ENCODE assay signal across 9 mouse cellular contexts in the genomic region with DNA sequence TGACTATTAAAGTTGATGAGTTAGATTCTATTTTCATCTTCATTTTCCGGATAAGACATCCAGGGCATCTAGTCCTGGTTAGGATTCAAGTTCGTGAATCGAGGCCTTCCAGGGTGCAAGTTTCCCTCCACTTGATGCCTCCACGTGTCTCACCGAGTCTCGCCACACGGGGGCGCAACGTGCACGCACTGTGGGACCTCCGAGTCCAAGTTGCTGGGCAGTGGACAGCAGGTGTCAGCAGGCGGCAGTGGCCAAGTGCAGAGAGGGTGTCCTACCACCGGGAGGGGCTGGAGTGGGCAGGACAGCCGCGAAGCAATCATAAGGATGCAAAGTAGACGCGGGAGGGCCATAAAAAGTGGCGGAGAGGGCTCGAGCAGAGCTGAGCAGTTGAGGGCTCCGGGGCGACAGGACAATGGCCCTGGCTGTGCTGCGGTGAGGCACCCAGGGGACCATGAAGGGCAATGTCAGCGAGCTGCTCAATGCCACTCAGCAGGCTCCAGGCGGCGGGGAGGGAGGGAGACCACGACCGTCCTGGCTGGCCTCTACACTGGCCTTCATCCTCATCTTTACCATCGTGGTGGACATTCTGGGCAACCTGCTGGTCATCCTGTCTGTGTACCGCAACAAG. TPM values are rescaled to one million over a fixed set of nuclear protein-coding genes. Genes with fewer than 3 reads are reported as not detected.
DNase-seq lines count a peak whose midpoint lies in the region; ATAC-seq and TF ChIP-seq lines count a peak whose summit lies in the region.
"Had no signal": no experiment of that assay in that cellular context is flagged by ENCODE, and none has a peak within 500 bp of the region (broad histone marks: within the 10 kb centered on the region; RNA-seq: fewer than 3 reads in every experiment).

Mtnr1a (plus strand) TSS at position 379 of the 628 bp plus-strand sequence.

- peak; percentile 90 for ATAC-seq in hindbrain, embryonic 12.5 days (ENCODE audit: low FRiP score)
- ATAC-seq in lung, embryonic 14.5 days (ENCODE audit: insufficient read depth) = peak; percentile 87

- H3K4me3 ChIP-seq in hindbrain, embryonic 12.5 days = peak within 1 kb of the TSS; percentile 39
- H3K4me3 ChIP-seq in lung, embryonic 14.5 days (ENCODE audit: low read depth, low read length) = peak within 1 kb of the TSS; percentile 23

- no peak within 1 kb of the TSS for H3K27ac ChIP-seq in hindbrain, embryonic 12.5 days
- no peak within 1 kb of the TSS for H3K27ac ChIP-seq in lung, embryonic 14.5 days (ENCODE audit: low read depth)
- H3K27ac ChIP-seq: macrophage had no signal

- 7% methylated on average over 29 of the region's 29 CpGs for WGBS in hindbrain, embryonic 12.5 days
- WGBS in lung, embryonic 14.5 days = 10% methylated on average over 29 of the region's 29 CpGs

- H3K9ac ChIP-seq in hindbrain, embryonic 12.5 days = peak within 1 kb of the TSS; percentile 53; the same call in 1 of the 2 replicates
- H3K9ac ChIP-seq in lung, embryonic 14.5 days = no peak within 1 kb of the TSS

- peak within 1 kb of the TSS; percentile 70 for H3K4me2 ChIP-seq in hindbrain, embryonic 12.5 days (replicated peaks)
- H3K4me2 ChIP-seq in lung, embryonic 14.5 days = peak within 1 kb of the TSS; percentile 57

- TF ChIP-seq CTCF in lung, embryonic 14.5 days (IDR thresholded peaks at IDR 0.05; ENCODE audit: low read depth) = peak; percentile 100

- H3K9me3 ChIP-seq in hindbrain, embryonic 12.5 days (replicated peaks) = no peaks in the 10 kb centered on the region
- no peaks in the 10 kb centered on the region for H3K9me3 ChIP-seq in lung, embryonic 14.5 days (ENCODE audit: low read depth, low read length)

- H3K4me1 ChIP-seq in hindbrain, embryonic 12.5 days = peaks cover 12% of the 10 kb centered on the region
- no peaks in the 10 kb centered on the region for H3K4me1 ChIP-seq in lung, embryonic 14.5 days (ENCODE audit: insufficient read depth)

- no peaks in the 10 kb centered on the region for H3K27me3 ChIP-seq in hindbrain, embryonic 12.5 days
- H3K27me3 ChIP-seq in lung, embryonic 14.5 days (ENCODE audit: insufficient read depth, low read length) = peaks cover 7% of the 10 kb centered on the region; the same call in 1 of the 2 replicates

- no peaks in the 10 kb centered on the region for H3K36me3 ChIP-seq in hindbrain, embryonic 12.5 days
- H3K36me3 ChIP-seq in lung, embryonic 14.5 days (ENCODE audit: insufficient read depth) = no peaks in the 10 kb centered on the region

- DNase-seq in ZHBTc4 (ENCODE audit: low read depth, low spot score) = peak; percentile 81
- DNase-seq in cerebellum, postnatal 14 days = peak; percentile 97 to 99
- DNase-seq in frontal cortex, postnatal 25 days (ENCODE audit: low spot score in 2 of 2) = peak; percentile 91 to 92
- peak; percentile 69 for DNase-seq in layer of hippocampus, adult 9-11 months
- DNase-seq in lung, embryonic 14.5 days = peak; percentile 95
- DNase-seq in ovary, postnatal 14 days (ENCODE audit: low spot score) = peak; percentile 92
- peak; percentile 91 for DNase-seq in urinary bladder, postnatal 14 days (ENCODE audit: low spot score)

RNA-seq across cellular contexts. Expression of gene Mtnr1a, which starts in this region (rescaled TPM):
- 0.22 TPM in 1 of 2 replicates, not detected in the other for polyA plus RNA-seq in hindbrain, embryonic 12.5 days (2016; fragmentation: Nextera tagmentation; extraction: Ambion mirVana)
- 0.30 TPM in 1 of 2 replicates, not detected in the other for polyA plus RNA-seq in lung, embryonic 14.5 days (2014; fragmentation: Nextera tagmentation; extraction: Ambion mirVana)
- polyA plus RNA-seq: macrophage had no signal

Comparison
In these comparisons a context has a peak if more than half of its experiments do, and no peak if none do; other contexts are left out.
1. Peak in ATAC-seq, H3K4me3 ChIP-seq, H3K9ac ChIP-seq and H3K4me2 ChIP-seq in hindbrain, embryonic 12.5 days; RNA of the gene not detected or under 1 TPM.
2. Peak in DNase-seq, ATAC-seq, H3K4me3 ChIP-seq and H3K4me2 ChIP-seq in lung, embryonic 14.5 days; RNA of the gene not detected or under 1 TPM.